Mouse (Mus musculus) ovary, postnatal 14 days (tissue): ENCODE results near the gene Hook2.

Experiments used
- DNase-seq: peaks from one replicate; pipeline ENCODE4 v3.0.0; 2022; ENCODE audit warnings: low spot score

The Hook2 gene

GRCm38 (mm10) chr8:84973803-84974542 is 16.4 kb upstream of the Hook2 start:
- no peak for DNase-seq

GRCm38 (mm10) chr8:84974543-84975142 is 15.8 kb upstream of the Hook2 start:
- no peak for DNase-seq

- DNase-seq: no peak
Measured at GRCm38 (mm10) chr8:84975434-84975833, 15.0 kb upstream of the Hook2 start.

DNA sequence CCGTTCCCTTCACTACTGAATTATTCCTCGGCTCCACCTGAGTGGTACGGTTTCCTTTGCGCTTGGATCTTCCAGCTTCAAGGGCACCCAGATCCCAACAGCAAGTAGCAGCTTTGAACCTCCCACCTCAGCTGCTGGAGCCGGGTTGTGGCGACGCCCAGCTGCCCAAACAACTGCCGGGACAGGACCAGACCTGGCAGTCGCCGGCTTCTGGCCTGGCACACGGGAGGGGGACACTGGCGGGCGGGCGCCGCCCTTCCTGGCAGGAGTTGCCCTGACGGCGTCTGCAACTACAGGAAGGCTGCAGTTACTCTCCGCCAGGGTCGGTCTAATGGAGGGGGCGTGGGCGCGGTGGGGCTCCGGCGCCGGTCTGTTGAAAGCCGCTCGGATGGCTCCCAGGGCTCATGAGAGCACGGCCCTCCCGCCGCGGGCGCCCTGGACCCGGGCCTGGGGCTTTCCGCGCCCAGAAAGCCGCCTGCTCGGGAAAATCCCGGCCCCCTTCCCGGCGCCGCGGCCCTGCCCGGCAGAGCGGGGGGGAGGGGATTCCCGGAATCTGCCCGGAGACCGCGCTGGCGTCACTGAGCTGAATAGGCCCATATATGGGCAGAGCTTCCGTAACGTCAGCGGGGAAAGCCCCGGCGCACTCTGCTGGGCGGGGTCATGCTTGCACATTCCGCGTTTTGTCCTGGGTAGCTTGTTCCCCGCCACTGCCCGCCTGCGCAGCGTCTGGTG is 14.2 kb upstream of the Hook2 start:
- DNase-seq: peak; percentile 90

- no peak for DNase-seq
Measured at GRCm38 (mm10) chr8:84976763-84977434, 13.5 kb upstream of the Hook2 start.

DNA sequence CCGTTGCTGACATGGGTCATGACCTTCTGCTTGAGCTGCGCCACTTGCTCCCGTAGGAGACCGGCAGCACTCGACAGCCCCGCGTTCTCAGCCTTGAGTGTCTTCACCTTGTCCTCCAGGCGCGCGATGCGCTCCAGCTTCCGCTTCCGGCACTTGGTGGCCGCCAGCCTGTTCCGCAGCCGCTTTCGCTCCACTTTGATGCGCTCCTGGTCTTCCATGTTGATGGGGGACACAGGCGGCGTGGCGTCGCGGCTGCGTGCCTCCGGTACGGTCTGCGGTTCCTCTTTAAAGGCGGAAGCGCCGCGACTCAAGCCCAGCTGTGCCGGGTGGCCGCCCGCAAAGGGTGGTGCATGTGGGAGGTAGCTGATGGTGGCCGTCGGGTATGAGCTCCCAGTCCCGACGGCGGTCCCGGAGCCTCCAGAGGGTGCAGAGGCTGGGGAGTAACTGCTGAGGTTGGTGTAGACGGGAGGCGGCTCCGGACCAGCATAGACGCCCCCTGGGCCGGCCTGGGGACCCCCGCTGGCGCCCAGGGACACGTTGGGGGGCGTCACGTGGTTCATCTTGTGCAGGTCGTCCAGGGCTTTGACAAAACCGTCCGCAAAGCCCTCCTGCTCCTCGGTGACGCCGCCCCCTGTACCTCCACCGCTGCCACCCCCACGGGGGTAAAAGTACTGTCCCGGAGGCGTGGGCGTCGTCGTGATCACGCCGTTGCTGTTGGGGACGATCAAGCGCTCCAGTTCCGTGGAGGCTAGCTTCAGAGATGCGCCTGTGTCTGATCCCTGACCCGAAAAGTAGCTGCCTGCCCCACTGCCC is 12.8 kb upstream of the Hook2 start:
- DNase-seq: no peak

- DNase-seq: peak; percentile 82
Measured at GRCm38 (mm10) chr8:84978248-84978940, 12.0 kb upstream of the Hook2 start, which contains the start of gene Junb. Junb (minus strand) TSS chr8:84978718.

DNA sequence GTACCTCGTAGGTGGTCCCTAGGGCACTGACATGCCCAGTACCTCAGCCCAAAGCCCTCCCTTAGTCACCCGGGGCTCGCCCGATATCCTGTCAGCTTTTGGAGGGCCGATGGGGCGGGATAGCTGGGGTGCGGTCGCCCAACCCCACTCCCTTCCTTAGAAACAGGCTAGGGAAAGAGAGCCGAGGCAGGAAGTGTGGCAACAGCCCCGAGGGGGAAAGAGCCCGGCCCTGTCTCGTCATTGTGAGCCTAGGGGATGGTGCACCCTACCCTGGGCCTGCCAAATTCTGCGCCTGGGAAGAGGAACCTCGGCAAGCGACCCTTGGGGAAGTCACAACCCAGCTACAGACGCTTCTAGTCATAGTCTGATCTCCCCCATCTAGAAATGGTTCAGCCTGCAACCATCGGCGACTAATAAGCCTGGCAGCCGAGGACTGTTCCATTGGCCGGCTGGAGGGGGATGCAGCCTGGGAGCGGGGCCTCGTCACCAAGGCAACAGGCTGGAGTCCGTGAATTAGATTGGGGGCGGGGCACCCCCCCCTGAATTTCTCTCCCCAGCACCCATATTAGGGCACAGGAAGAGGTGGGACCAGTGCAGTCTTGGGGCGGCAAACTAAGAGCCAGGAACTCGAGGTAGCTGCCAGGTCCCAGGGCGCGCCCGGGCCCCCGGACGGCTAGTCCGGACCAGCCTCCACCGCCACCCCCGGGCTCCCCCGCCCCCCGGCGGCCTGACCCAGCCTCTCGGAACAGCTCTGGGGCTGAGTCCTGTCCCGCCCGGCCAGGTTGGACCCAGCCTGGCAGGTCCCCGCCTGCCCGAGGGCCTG is 10.6 kb upstream of the Hook2 start:
- DNase-seq: peak; percentile 79

- DNase-seq: no peak
Measured at GRCm38 (mm10) chr8:84980622-84981358, 9.6 kb upstream of the Hook2 start.

DNA sequence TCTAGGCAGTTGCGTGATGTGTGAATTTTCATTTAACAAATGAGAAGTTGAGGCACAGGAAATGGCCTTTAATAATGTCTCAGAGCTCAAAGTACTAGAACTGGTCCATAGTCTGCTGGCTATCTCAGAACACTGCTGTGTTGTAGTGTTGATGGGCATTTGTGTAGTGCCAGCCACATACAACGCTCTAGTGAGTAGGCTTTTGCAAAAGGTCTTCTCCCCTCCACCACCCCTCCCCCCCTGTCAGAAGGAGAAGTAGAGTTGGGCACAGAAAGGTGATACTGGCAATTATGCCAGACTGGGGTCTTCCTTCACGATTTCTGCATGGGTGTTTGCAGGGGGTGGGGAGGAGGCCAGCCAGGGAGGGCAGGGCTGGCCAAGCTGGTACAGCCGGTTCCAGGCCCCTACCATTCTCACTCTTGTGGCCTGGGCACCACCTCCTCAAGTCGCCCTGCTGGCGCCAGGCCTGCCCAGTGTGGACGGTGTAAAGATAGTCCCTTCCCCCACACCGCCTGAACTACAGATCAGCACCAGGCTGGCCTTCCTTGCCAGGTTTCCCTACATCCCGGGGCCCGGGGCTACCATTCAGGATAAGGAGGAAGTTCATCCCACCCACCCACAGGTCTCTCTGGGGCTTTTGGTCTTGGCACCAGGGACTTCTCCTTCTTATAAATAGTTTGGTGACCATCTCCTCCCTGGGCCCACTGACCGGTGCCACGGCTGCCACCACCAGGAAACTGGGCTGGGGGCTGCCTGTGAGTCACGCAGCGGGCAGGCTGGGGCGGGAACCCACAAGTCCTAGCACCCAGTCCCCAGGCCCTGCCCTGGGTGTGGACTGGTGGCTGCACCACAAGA is 8.5 kb upstream of the Hook2 start:
- no peak for DNase-seq

- no peak for DNase-seq
Measured at GRCm38 (mm10) chr8:84982499-84983011, 7.8 kb upstream of the Hook2 start.

DNA sequence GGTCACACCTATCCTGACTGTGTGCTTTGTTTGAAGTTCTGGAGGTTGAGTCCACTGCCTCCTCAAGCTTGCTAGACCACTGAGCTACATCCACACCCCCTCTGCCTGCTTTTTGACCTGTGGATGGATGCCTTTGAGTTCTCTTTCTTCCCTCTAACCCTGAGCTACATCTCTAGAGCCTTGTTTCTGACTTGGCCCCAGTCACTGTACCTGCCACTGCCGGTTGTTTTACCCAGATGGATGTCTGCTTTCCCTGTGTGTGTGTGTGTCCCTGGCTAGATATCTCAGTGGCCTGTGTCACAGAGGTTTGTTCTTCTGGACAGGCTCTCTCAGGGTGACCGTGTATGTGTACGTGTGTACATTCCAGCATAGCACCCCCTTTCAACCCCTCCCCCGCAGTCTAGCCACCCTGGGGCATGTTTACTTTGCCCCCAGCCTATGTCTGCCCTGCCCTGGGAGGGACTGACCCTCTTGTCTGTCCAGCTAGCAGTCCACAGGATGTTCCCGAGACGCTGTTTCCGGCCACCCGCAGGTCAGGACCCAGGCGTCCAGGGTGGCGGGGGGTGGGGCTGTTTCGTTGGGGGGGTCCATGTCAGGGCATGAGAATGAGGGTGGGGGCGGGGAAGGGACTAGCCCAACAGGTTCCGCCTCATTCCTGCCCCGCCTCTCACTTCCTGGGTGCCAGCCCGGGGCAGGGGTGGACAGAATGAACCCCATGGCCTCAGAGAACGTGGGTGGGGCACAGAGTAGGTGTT is 5.9 kb upstream of the Hook2 start:
- DNase-seq: no peak

- no peak for DNase-seq
Measured at GRCm38 (mm10) chr8:84985049-84985683, 5.2 kb upstream of the Hook2 start.

DNA sequence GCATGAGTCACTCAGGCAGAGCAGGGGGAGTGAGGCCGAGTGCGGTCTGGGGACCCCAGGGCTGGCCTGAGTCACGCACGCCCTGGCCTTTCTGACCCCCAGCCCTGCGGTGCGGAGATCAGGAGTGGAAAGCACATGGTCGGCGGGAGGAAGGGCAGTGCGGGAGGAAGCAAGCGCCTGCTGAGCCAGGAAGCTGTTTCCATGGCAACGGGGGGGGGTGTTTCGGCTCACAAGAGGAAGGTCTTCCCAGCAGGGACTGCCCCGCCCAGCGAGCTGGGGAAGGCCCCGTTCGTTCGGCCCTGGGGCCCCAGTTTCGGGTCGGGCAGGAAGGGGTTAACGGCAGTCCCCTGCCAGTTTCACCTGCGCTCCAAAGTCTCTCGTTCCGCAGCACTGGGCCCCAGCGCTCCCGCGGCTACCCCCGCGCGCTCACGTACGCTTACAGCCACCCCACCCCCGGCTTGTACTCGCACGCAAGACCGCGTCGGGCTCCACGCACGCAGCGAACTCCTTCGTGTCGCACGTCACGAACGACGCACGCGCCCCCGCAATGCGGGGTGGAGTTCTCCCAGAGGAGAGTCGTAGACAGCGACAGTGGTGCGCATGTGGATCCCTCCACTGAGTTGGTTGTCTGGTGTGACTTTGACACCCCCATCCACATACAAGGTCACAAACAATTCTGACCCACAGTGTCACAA is 4.6 kb upstream of the Hook2 start:
- DNase-seq: no peak

DNA sequence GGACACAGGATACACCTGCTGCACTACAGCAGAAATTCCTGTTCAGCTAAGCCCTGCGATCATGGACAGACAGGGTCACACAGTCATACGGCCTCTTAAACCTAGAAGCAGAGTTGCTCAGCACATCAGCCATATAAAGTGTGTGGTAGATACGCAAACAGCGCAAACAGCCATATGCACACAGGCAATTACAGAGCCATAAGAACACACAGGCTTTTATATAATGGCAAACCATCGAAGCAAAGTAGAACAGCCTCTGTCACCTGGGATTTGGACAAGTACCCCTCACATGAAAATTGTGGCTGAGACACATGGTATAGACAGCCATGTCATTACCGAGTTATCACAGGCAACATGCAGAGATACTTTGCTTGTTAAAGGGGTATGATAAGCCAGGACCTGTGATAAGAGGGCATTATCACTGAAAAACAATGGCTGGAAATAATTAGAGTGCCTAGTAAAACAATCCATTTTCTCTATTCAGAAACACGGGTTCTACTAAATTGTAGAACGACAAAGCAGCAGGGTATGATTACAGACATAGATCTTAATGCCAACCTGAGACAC is 3.9 kb upstream of the Hook2 start:
- DNase-seq: no peak

DNA sequence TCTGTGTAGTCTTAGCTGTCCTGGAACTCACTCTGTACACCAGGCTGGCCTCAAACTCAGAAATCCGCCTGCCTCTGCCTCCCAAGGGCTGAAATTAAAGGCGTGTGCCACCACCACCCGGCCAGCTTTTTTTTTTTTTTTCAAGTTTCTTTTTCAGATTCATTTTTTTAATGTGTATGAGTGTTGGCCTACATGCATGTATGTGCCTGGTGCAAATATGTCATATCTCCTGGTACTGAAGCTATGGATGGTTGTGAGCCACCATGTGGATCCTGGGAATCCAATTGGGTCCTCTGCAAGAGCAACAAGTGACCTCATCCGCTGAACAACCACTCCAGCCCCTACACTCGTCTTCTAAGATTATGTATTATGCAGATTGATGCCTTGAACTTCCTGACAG is 3.0 kb upstream of the Hook2 start:
- no peak for DNase-seq
